Mouse (Mus musculus): ENCODE measurements at regions not wholly inside any gene's neighbourhood (a gene's known extent, or its start where the extent isn't known, plus 50 kb on each side); places are given as distances from the start of the nearest gene placed in this dataset.

DNA sequence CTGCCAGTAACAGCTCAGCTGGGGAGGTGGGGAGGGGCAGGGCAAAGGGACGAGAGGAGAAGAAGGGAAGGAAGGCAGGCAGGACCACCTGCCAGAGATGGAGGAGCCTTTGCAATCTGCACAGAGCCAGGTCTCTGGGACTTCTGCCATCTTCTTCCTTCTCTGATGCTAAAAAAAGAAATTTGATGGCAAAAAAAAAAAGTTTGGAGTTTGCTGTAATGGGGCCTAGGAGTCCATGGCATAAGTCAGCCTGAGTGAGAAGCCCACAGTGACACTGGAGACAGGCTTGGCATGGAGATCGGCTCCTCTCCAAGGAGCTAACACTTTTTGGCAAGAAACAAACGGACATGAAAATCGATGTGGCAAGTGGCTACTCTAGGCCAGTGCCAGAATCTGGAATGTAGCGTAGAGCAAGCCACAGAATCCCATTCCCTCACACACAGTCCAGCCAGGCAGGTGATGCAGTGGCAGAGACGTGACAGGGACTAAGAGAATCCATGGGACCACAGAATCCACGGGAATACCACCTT lies 76.7 kb upstream of the Tspan2 start:
- TF ChIP-seq CTCF (IDR thresholded peaks at IDR 0.05; ENCODE audit: extremely low read depth, insufficient read depth, low read length) (no peak), POLR2A (IDR thresholded peaks at IDR 0.05; ENCODE audit: extremely low read depth, insufficient read depth, low read length) (no peak)
- no peaks in the 10 kb centered on the region for H3K4me1 ChIP-seq (ENCODE audit: control insufficient read depth, insufficient read depth, low read length)
- H3K27ac ChIP-seq (ENCODE audit: insufficient read depth, low read length), result no peak overlapping the region
- no peak overlapping the region for H3K4me3 ChIP-seq (ENCODE audit: insufficient read depth, low read length)

DNA sequence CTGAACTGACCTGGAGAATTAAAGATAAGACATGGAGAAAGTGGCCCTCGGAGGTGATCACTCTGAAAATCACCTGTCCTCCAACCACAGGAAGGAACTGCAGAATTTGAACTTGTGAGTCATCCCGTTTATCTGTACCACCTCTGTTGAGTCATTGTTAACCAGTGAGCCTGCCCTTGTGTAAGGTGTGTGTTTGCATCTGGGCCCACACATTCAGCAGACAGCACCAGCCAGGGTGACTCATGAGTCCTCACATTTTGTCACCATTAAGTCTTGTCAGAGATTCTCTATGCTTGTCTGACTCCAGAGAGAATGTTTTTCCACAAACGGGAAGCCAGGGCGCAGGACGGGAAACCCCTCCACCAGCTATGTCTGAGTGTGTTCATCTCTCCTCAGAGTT lies 75.0 kb upstream of the Tspan2 start:
- Histone ChIP-seq H3K4me3 (ENCODE audit: insufficient read depth, low read length) (no peak overlapping the region), H3K4me1 (ENCODE audit: control insufficient read depth, insufficient read depth, low read length) (no peaks in the 10 kb centered on the region), H3K27ac (ENCODE audit: insufficient read depth, low read length) (no peak overlapping the region)
- no peak for TF ChIP-seq POLR2A (IDR thresholded peaks at IDR 0.05; ENCODE audit: extremely low read depth, insufficient read depth, low read length)
- no peak for TF ChIP-seq CTCF (IDR thresholded peaks at IDR 0.05; ENCODE audit: extremely low read depth, insufficient read depth, low read length)

DNA sequence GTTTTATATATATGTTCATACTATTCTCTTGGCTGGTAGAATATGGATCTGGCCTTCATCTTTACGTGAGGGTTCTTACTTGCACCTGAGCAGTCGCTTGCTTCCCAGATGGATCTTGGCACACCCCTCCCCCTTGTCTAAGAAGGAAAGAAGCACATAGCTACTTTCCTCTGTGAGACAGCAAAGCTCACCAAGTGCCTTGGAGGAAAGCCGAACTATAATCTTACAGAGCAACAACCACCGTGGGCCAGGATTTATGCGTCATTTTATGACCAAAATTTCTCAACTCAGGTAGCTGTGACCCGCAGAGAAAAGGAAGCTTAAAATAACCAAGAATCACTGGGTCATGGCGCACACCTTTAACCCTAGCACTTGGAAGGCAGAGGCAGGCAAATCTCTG lies 73.0 kb upstream of the Tspan2 start:
- no peak overlapping the region for H3K4me3 ChIP-seq (ENCODE audit: insufficient read depth, low read length)
- H3K27ac ChIP-seq (ENCODE audit: insufficient read depth, low read length), result no peak overlapping the region
- TF ChIP-seq POLR2A (IDR thresholded peaks at IDR 0.05; ENCODE audit: extremely low read depth, insufficient read depth, low read length) (no peak), CTCF (IDR thresholded peaks at IDR 0.05; ENCODE audit: extremely low read depth, insufficient read depth, low read length) (no peak)
- H3K4me1 ChIP-seq (ENCODE audit: control insufficient read depth, insufficient read depth, low read length), result no peaks in the 10 kb centered on the region

DNA sequence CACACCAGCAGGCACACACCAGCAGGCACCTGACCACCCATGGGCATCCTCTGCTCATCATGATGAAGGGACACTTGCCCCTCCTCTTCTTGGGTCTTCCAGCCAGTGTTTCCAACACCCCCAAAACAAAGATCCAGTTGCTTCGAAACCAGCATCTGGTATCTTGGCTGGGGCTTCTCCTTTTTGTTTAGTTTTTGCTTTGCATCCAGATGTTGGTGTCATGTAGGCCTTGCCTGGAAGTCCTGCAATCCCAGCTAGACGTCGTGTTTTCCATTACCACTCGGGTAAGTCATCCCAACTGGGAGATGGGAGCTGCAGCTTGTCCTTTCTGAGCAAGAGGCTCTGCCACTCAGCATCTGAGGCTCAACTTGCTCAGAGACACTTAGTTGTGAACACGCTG lies 70.6 kb upstream of the Tspan2 start:
- TF ChIP-seq POLR2A (IDR thresholded peaks at IDR 0.05; ENCODE audit: extremely low read depth, insufficient read depth, low read length), result no peak
- TF ChIP-seq CTCF (IDR thresholded peaks at IDR 0.05; ENCODE audit: extremely low read depth, insufficient read depth, low read length), result no peak
- no peak overlapping the region for H3K4me3 ChIP-seq (ENCODE audit: insufficient read depth, low read length)
- no peaks in the 10 kb centered on the region for H3K4me1 ChIP-seq (ENCODE audit: control insufficient read depth, insufficient read depth, low read length)
- H3K27ac ChIP-seq (ENCODE audit: insufficient read depth, low read length), result no peak overlapping the region

DNA sequence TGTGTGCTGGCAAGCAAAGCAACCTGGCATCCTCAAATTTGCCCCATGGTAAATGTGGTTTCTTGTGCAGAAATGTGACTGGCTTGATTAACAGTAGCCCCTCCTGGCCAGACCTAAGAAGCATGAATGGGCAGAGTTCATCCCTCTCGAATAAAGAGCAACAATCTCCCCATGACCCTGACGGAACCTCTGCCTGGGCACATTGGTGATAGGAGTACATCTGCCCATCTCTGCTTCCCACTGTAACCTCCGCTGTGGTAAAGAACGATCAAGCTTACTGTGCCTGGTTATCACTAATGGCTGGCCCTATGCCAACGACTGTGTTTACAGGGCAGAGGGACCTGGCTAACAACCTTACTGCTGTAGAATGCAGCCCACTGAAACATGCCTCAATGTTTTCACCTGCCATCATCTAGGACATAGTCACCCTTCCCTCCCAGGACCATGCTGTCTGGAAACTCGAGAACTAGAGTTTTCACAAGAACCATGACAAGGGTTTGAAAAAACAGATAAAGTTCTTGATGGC lies 69.6 kb upstream of the Tspan2 start:
- TF ChIP-seq CTCF (IDR thresholded peaks at IDR 0.05; ENCODE audit: extremely low read depth, insufficient read depth, low read length) (no peak), POLR2A (IDR thresholded peaks at IDR 0.05; ENCODE audit: extremely low read depth, insufficient read depth, low read length) (no peak)
- Histone ChIP-seq H3K4me1 (ENCODE audit: control insufficient read depth, insufficient read depth, low read length) (no peaks in the 10 kb centered on the region), H3K27ac (ENCODE audit: insufficient read depth, low read length) (no peak overlapping the region), H3K4me3 (ENCODE audit: insufficient read depth, low read length) (no peak overlapping the region)

DNA sequence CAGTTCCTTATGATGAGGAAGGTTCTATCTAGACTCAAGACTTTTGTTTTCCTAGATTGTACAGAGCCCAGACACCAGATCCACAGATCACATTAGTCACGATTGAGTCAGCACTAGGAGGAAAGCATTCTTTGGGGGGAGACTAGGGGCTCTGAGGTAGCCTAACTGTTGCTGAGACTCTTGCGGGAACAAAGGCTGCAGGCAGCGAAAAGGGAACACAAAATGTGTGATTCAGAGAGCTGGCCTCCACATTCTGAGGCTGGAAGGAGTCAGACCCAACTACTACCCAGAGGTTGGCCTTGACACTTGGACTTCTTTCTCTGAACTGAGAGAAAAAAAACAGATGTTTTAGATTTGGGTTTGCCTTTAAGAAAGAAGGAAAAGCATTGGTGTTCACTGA lies 66.5 kb upstream of the Tspan2 start:
- TF ChIP-seq POLR2A (IDR thresholded peaks at IDR 0.05; ENCODE audit: extremely low read depth, insufficient read depth, low read length) (no peak), CTCF (IDR thresholded peaks at IDR 0.05; ENCODE audit: extremely low read depth, insufficient read depth, low read length) (no peak)
- Histone ChIP-seq H3K27ac (ENCODE audit: insufficient read depth, low read length) (no peak overlapping the region), H3K4me1 (ENCODE audit: control insufficient read depth, insufficient read depth, low read length) (no peaks in the 10 kb centered on the region), H3K4me3 (ENCODE audit: insufficient read depth, low read length) (no peak overlapping the region)

DNA sequence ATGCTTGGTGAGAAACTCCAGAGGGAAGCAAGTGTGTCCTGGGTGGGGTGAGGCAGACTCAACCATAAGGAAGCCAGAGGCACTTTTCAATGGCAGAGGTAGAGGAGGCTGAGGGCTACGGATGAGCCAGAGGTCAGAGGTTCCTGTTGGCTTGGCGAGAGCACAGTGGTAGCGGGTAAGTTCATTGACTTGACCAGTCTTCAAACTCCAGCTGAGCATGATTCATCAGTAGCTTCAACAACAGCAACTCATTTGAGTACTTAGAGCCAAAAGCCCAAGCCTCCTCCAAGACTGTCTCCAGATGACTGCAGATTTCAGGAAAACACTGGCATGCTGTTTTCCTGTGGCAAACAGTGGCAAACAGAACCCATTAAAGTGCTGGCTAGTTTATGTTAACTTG lies 65.8 kb upstream of the Tspan2 start:
- Histone ChIP-seq H3K4me1 (ENCODE audit: control insufficient read depth, insufficient read depth, low read length) (no peaks in the 10 kb centered on the region), H3K27ac (ENCODE audit: insufficient read depth, low read length) (no peak overlapping the region), H3K4me3 (ENCODE audit: insufficient read depth, low read length) (no peak overlapping the region)
- TF ChIP-seq POLR2A (IDR thresholded peaks at IDR 0.05; ENCODE audit: extremely low read depth, insufficient read depth, low read length), result no peak
- no peak for TF ChIP-seq CTCF (IDR thresholded peaks at IDR 0.05; ENCODE audit: extremely low read depth, insufficient read depth, low read length)

DNA sequence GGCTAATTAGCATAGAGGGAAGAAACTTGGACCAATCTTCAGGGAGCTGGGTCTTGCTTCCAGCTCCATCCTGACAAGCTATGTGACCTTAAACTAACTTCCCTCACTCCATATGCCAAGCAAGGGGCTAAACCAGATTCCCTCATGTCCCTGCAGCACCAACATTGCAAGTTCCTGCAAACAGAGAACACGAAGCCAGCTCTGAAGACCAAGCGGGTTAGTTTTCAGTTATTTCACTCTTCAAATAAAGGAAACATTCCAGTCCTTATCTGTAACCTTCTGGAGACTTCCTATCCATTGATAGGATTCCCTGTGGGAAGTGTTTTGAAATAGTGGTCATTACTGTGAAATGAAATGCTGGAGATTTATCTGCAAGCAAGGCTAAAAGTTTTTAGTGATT lies 64.4 kb upstream of the Tspan2 start:
- no peaks in the 10 kb centered on the region for H3K4me1 ChIP-seq (ENCODE audit: control insufficient read depth, insufficient read depth, low read length)
- no peak overlapping the region for H3K4me3 ChIP-seq (ENCODE audit: insufficient read depth, low read length)
- no peak overlapping the region for H3K27ac ChIP-seq (ENCODE audit: insufficient read depth, low read length)
- no peak for TF ChIP-seq CTCF (IDR thresholded peaks at IDR 0.05; ENCODE audit: extremely low read depth, insufficient read depth, low read length)
- no peak for TF ChIP-seq POLR2A (IDR thresholded peaks at IDR 0.05; ENCODE audit: extremely low read depth, insufficient read depth, low read length)

DNA sequence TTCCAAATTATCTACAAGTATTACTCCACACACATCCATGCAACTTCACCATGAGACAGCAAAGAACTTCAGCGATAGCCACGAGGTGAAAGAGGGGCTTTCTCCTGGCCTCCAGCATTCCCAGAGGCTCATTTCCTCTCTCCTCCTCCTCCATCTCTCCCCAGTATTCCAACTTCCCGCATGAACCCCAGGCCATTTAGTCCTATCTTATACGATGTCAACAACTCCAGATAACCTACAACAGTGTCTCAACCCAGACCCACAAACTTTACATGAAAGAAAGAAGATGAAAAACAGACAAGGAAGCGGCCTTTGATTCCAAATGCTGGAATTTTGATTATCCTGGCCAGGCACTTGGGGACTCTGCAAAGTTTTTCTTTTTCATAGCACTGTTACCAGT lies 63.8 kb upstream of the Tspan2 start:
- no peak overlapping the region for H3K4me3 ChIP-seq (ENCODE audit: insufficient read depth, low read length)
- H3K27ac ChIP-seq (ENCODE audit: insufficient read depth, low read length), result no peak overlapping the region
- H3K4me1 ChIP-seq (ENCODE audit: control insufficient read depth, insufficient read depth, low read length), result no peaks in the 10 kb centered on the region
- no peak for TF ChIP-seq POLR2A (IDR thresholded peaks at IDR 0.05; ENCODE audit: extremely low read depth, insufficient read depth, low read length)
- TF ChIP-seq CTCF (IDR thresholded peaks at IDR 0.05; ENCODE audit: extremely low read depth, insufficient read depth, low read length), result no peak

DNA sequence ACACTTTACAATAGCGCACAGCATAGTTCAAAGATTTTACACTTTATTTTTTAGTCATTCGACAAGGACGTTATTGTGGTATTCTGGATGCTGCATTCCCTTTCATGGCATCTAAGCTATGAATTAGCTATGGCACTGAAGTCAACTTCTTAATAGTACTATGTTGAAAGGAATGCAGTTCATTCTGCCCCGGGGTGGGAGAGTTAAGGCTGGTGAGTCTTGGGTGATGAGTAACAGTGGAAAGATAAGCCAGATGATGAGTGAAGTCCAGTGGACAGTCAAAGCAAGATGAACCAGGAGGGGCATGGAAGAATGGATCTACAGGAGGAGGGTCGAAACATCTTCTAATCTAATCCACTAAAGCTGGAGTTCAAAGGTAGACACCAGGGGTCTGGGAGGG lies 63.4 kb upstream of the Tspan2 start:
- TF ChIP-seq CTCF (IDR thresholded peaks at IDR 0.05; ENCODE audit: extremely low read depth, insufficient read depth, low read length) (no peak), POLR2A (IDR thresholded peaks at IDR 0.05; ENCODE audit: extremely low read depth, insufficient read depth, low read length) (no peak)
- Histone ChIP-seq H3K4me3 (ENCODE audit: insufficient read depth, low read length) (no peak overlapping the region), H3K27ac (ENCODE audit: insufficient read depth, low read length) (no peak overlapping the region), H3K4me1 (ENCODE audit: control insufficient read depth, insufficient read depth, low read length) (no peaks in the 10 kb centered on the region)
